Mouse (Mus musculus) ES-CJ7 (cell line): ENCODE measurements at regions not wholly inside any gene's neighbourhood (a gene's known extent, or its start where the extent isn't known, plus 50 kb on each side); places are given as distances from the start of the nearest gene placed in this dataset.

Experiments
- DNase-seq: peaks from one replicate; pipeline ENCODE4 v3.0.0; 2011; ENCODE audit warnings: low read depth, low spot score

- DNase-seq, result no peak
Observed at GRCm38 (mm10) chr1:179906115-179906514, 54.2 kb upstream of the Cdc42bpa start.

DNA sequence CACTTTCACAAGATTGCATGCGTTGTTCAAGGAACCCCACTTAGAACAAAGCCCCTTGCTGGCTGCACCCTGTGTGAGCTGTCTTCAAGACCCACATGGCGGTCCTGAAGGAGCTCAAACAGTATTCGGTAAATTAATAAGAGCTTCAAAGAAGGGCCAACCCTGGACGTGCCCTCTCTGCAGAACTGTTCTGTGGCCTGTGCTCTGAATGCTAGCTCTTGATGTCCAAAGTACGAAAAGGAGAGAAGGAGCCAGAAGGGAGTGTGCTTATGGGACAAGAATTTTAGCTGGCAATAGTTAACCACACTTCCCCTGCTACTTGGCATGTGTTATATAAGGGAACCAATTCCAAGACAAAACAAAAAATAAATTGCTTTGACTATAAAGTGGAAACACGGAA, 67.6 kb upstream of the Cdc42bpa start:
- DNase-seq, result no peak

DNA sequence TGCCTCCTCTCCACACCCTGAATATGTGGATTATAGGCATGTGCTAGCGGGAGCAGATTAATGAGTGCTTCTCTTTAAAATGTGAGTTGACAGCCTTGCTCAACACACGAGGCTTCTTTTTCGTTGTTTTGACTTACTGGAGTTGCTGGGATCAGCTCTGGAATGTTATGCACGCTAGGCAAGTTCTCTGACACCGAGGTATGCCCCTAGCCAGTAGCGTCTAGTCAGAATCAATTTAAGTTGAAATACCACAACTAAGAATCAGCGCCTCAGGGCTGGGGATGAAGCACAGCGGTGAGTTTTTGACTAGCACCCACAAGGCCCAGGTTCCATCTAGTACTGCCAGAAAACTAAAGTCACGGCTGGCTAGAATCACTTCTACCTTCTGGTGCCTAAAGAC, 72.4 kb upstream of the Cdc42bpa start:
- DNase-seq, result no peak

DNA sequence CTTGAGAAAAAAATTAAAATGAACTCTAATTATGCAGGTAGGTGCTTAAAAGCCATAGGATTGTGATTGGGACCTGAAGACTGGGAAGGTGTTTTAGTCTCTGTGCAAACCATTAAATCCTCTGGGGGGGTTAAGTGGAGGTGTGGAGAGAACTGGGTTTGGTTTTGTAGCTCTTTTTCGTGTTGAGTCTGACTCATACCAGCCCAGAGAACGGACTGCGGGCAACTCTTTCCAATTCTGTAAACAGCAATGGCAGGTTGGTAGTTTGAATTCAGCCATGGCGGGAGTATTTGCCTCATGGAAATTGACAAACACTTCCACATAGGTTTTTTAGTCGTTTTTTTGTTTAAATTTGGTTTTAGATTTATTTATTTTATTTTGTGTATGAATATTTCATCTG, 77.7 kb upstream of the Ahctf1 start:
- no peak for DNase-seq

DNA sequence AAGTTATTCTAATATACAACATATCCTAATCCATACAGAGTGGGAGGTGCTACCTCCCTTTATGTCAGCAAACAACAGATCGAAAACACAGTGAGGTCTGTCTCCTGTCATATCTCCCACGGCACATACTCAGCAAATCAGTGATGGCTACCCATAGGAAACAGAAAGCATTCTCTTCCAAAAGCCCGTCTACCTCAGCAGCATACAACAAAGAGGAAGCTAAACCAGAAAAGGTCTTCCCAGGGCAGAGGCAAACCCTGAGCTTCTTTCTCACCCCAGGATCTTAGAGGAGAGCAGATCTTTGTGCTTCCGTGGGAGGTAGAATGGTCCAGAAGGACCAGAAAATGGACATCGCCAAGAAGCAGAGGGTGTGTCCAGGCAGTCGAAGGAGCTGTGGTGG, 74.4 kb upstream of the Ahctf1 start:
- no peak for DNase-seq

- DNase-seq, result no peak
Observed at GRCm38 (mm10) chr1:179873772-179874555, 70.5 kb upstream of the Ahctf1 start.

DNA sequence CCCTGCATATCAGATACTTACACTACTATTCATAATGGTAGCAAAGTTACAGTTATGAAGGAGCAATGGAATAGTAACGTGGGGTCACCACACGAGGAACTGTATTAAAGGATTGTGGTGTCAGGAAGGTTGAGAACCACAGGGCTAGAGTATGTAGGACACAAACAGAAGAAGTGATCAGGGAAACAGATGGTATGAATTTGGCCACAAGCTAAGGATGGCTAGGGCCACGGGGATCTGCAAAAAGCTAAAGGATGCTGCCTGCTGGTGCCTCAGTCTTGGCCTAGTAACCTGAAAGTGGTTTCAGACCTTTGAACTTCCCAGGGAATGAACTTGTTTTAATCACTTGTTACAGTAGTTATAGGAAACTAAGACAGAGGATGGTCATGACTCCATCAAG, 68.5 kb upstream of the Ahctf1 start:
- DNase-seq, result no peak

DNA sequence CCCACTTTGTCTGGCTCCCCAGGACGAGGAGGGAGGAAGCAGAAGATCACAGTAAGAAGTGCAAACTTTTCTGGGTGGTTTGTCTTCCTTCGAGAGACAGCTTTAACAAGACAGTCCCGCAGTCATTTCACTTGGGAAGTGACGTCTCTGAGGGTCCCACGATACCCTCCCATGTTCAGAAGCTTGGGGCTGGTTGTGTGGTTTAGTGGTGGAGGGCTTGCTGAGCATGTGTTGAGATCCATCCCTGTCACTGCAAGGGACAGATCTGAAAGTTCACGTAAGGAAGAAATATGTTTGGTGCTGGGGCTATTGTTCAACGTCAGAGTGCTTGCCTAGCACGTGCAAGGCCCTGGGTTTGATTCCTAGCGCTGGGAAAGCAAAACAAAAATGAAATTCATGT, 65.2 kb upstream of the Ahctf1 start:
- no peak for DNase-seq

DNA sequence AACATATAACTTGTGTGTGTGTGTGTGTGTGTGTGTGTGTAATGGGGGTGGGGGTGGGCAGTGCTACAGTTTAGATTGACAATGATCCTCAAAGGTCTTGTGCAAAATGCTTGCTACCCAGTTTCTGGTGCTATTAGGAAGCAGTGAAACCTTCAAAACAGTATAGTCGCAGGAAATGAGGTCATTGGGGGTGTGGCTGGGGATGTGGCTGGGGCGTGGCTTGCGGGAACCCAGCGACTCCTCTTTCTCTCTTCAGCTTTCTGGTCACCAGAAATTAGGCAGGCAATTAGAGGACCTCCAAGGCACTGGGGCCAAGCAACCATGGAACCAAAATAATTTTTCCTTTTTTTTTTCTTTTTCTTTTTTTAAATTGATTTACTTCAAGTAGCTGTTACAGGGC, 64.0 kb upstream of the Ahctf1 start:
- DNase-seq, result no peak

- DNase-seq, result no peak
Observed at GRCm38 (mm10) chr1:179866056-179866772, 62.7 kb upstream of the Ahctf1 start.

GRCm38 (mm10) chr1:179865561-179865960, 62.1 kb upstream of the Ahctf1 start:
- DNase-seq, result no peak

DNA sequence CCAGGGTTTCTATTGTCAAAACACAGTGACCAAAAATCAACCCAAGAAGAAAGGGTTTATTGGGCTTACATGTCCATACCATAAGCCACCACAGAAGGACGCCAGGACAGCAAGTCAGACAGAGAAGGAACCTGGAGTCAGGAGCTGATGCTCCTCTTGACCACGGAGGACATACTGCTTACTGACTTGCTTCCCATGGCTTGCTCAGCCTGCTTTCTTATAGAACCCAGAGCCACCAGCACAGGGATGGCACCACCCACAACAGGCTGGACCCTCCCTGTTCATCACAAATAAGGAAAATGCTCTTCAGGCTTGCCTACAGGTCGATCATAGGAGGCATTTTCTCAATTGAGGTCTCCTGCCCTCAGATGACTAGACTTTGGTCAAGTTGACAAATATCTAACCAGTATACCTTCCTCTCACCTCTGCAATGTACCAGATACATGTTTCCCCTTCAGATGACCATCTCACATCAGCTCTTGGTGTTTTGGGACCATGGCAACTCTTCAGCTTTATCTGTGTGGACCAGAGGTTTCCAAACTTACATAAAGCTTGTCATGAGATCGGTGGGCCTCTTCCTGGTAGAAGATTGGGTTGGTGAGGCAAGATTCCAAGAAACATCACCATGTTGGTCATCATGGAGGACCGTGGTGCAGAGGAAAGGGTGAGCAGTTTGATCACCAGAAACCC, 61.2 kb upstream of the Ahctf1 start:
- DNase-seq, result no peak

GRCm38 (mm10) chr1:179863420-179863819, 59.9 kb upstream of the Ahctf1 start:
- DNase-seq, result no peak

GRCm38 (mm10) chr1:179862941-179863340, 59.5 kb upstream of the Ahctf1 start:
- no peak for DNase-seq

- DNase-seq, result no peak
Observed at GRCm38 (mm10) chr1:179861776-179862175, 58.3 kb upstream of the Ahctf1 start.

DNA sequence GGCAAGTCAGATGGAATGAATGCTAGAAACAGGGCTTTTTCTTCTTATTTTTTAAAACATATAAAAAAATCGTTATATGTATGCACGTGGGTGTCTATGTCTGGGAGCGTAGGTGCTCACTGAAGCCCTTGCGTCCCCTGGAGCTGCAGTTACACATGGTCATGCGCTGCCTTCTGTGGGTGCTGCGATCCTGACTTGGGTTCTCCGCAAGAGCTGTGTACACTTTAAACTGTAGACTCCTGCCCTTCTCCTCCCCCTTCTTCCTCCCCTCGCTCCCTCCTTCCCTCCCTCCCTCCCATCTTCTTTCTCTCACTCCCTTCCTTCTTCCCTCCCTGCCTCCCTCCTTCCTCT, 56.0 kb upstream of the Ahctf1 start:
- DNase-seq, result no peak

- peak; percentile 87 for DNase-seq
Observed at GRCm38 (mm10) chr1:179858780-179859551, 55.5 kb upstream of the Ahctf1 start.

- no peak for DNase-seq
Observed at GRCm38 (mm10) chr1:179854288-179854965, 50.9 kb upstream of the Ahctf1 start.
